Mouse (Mus musculus) embryonic fibroblast, embryonic 13.5 days (primary cell): ENCODE results near the gene Nav2.

Experiments used
- CTCF ChIP-seq: IDR thresholded peaks from 2 replicates; pipeline ENCODE4 v1.5.1; 2011; ENCODE audit warnings: mild to moderate bottlenecking, control low read depth, low read length, moderate library complexity, borderline replicate concordance; ENCODE audit not compliant: insufficient read depth
- POLR2A ChIP-seq: IDR thresholded peaks from 2 replicates; pipeline ENCODE4 v1.6.1; 2011; ENCODE audit warnings: low read depth, mild to moderate bottlenecking, control low read depth, low read length, moderate library complexity

GRCm38 (mm10) chr7:49616258-49616735, 707.8 kb downstream of the Nav2 start:
- TF ChIP-seq CTCF (peak; percentile 78), POLR2A (no peak)
